Mouse (Mus musculus) layer of hippocampus, postnatal 14 days (tissue): ENCODE data around the gene Cyp2c23. TPM values are rescaled to one million over a fixed set of nuclear protein-coding genes. Genes with fewer than 3 reads are reported as not detected.
A peak's percentile ranks its signal among the peaks of the same experiment; 100 is the strongest.

Source experiments
- DNase-seq, 2 experiments: peaks; one replicate each; pipeline ENCODE4 v3.0.0; 2021 to 2022; ENCODE audit warnings: low spot score in 2 of 2, mixed read lengths in 1 of 2
- total RNA-seq, 2 experiments: library from RNA; stranded (reverse); gene quantifications; 2 replicates each; pipeline ENCODE4 v1.2.3; 2021

The Cyp2c23 gene
- total RNA-seq, 2 experiments from 2014 or later: 0.16 to 0.19 TPM

DNA sequence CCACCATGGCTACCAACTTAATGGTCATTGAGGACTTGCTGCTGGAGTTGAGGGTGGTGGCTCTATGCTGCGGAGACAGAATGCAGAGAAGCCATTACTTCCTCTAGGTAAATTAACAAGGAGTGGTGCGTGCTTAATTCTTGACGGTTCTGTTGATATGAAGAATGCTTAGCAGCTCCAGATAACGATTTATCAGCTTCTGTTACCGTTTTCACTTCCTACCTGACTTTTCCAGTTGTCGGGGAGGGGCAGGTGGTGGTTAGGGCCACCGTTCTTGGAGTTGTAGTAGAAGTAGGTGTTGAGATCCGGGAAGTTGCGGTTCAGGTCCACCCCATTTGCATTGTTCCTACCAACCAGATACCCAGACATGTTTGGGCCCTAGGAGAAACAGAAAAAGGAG, 55.3 kb downstream of the Cyp2c23 start:
- DNase-seq: no peak

GRCm38 (mm10) chr19:43972129-43972528, 56.9 kb downstream of the Cyp2c23 start:
- DNase-seq: no peak

GRCm38 (mm10) chr19:43968436-43969026, 60.5 kb downstream of the Cyp2c23 start:
- no peak for DNase-seq

GRCm38 (mm10) chr19:43966481-43966880, 62.5 kb downstream of the Cyp2c23 start:
- DNase-seq: no peak

DNA sequence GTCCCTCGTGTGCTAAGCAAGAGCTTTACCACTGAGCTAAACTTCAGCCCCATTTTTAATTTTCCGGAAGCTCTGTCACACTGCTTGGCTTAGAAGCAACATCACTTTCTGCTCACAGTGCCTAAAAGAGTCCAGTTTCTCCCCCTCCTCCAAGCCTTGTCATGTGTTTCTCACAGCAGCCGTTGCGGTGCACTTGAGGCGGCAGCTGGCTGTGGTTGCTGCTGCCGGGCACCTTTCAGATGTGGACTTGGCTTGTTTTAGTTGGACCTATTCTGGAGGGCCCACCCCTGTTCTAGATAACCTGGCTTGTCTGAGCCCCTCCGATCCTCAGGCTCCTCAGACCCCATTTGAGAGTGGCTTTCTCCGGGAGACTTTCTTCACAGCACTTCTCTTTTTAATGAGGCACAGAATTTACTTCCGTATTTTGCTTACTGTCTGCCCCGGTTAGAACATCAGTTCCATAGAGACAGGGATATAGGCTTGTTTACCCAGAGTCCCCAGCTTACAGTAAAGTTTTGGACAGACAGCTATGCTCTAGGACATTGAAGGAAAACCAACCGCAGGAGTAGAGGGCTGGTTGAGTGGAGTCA, 63.4 kb downstream of the Cyp2c23 start:
- no peak for DNase-seq

DNA sequence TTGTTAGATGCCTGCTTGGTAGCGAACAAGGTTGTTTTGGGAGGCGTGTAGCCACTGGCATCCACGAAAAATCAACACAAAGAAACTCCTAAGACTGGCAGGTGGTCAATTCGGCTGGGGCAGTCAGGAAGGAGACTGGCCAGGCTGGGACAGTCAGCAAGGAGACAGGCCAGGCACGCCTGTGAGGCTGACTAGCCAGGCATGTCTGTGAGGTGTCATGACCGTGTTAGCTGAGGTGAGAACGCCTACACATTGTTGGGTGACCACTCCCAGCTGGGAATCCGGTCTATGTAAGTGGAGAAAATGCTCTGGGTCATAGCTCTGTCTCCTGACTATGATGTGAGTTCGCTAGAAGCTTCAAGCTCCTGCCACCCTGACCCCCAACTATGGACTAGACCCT, 66.2 kb downstream of the Cyp2c23 start:
- DNase-seq: no peak

GRCm38 (mm10) chr19:43961185-43961584, 67.8 kb downstream of the Cyp2c23 start:
- no peak for DNase-seq

GRCm38 (mm10) chr19:43960014-43960413, 69.0 kb downstream of the Cyp2c23 start:
- no peak for DNase-seq

DNA sequence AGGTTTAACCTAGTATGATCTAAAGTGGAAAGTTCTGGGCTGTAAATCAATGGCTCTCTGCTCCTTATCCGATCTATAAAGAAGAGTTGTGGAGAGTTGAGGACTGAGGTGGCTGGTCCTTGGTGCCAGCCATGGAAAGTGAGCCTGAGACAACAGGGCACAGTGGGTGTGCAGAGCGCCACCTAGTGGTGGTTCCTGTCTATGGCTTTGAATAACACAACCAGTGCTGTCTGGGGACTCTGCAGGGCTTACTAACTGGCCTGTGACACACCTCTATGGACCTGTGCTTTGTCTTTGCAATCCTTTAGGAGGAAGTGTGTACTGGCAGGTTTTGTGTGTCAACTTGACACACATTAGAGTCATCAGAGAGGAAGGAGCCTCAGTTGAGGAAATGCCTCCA, 69.8 kb downstream of the Cyp2c23 start:
- peak; percentile 62 to 65 for DNase-seq

- DNase-seq: peak; percentile 38 to 69
Observed at GRCm38 (mm10) chr19:43957881-43958280, 71.1 kb downstream of the Cyp2c23 start.

GRCm38 (mm10) chr19:43957402-43957801, 71.6 kb downstream of the Cyp2c23 start:
- DNase-seq: peak in 1 of 2 experiments; percentile 10

GRCm38 (mm10) chr19:43955266-43955665, 73.7 kb downstream of the Cyp2c23 start:
- DNase-seq: no peak

Other genes with a start within 250 kb of the Cyp2c23 start
- gene Abcc2, start 247.0 kb downstream of the Cyp2c23 start, total RNA-seq: under 1 TPM; 0.07 to 0.10 TPM
- 10 to 100 TPM in 1 of 2 experiments, 1 to 10 TPM in 1; 9.5 to 10.3 TPM for gene Dnmbp, start 89.0 kb downstream of the Cyp2c23 start, total RNA-seq
- gene Cpn1, start 42.7 kb downstream of the Cyp2c23 start, total RNA-seq: under 1 TPM in 1 of 2 experiments, not detected in 1; 0.39 TPM
- 10 to 100 TPM; 17.0 to 18.6 TPM for gene Erlin1, start 40.6 kb upstream of the Cyp2c23 start, total RNA-seq
- gene Chuk, start 78.3 kb upstream of the Cyp2c23 start, total RNA-seq: 10 to 100 TPM; 42.4 to 53.2 TPM
- 10 to 100 TPM; 16.2 to 16.6 TPM for gene Cwf19l1, start 106.7 kb upstream of the Cyp2c23 start, total RNA-seq
- 10 to 100 TPM; 66.4 to 67.3 TPM for gene Bloc1s2, start 117.2 kb upstream of the Cyp2c23 start, total RNA-seq
- not detected for gene Pkd2l1, start 163.2 kb upstream of the Cyp2c23 start, total RNA-seq
- under 1 TPM; 0.62 TPM for gene Scd3, start 174.1 kb upstream of the Cyp2c23 start, total RNA-seq